Mouse (Mus musculus) CH12.LX (cell line): ENCODE data around the gene Nrm.

ENCODE experiments used
- CHD2 ChIP-seq: IDR thresholded peaks from 2 replicates; pipeline ENCODE4 v1.6.1; 2011; ENCODE audit warnings: low read length, improper control_type of control experiment
- CTCF ChIP-seq, 2 experiments: IDR thresholded peaks in 1 of 2; conservative IDR thresholded peaks in 1 of 2; 2 replicates each; pipeline ENCODE4 v1.5.1; 2011 to 2012; ENCODE audit warnings: low read depth in 2 of 2, low read length in 2 of 2, improper control_type of control experiment in 1 of 2, inconsistent platforms in 1 of 2, mild to moderate bottlenecking in 1 of 2, moderate library complexity in 1 of 2
- EP300 ChIP-seq: IDR thresholded peaks from 2 replicates; pipeline ENCODE4 v1.6.1; 2011; ENCODE audit warnings: low read length, improper control_type of control experiment
- HCFC1 ChIP-seq: IDR thresholded peaks from 2 replicates; pipeline ENCODE4 v1.6.1; 2012; ENCODE audit warnings: low read depth, mild to moderate bottlenecking, inconsistent platforms, low read length, improper control_type of control experiment
- MYC ChIP-seq: IDR thresholded peaks from 2 replicates; pipeline ENCODE4 v1.6.1; 2011; ENCODE audit warnings: low read depth, mild to moderate bottlenecking, improper control_type of control experiment, low read length
- NRF1 ChIP-seq: IDR thresholded peaks from 2 replicates; pipeline ENCODE4 v1.6.1; 2014; ENCODE audit warnings: low read depth, mild to moderate bottlenecking, inconsistent platforms, low read length, improper control_type of control experiment, moderate library complexity
- POLR2A ChIP-seq: IDR thresholded peaks from 2 replicates; pipeline ENCODE4 v1.6.1; 2011; ENCODE audit warnings: low read depth, mild to moderate bottlenecking, improper control_type of control experiment, low read length
- TCF12 ChIP-seq: IDR thresholded peaks from 2 replicates; pipeline ENCODE4 v1.6.1; 2014; ENCODE audit warnings: low read depth, mild to moderate bottlenecking, inconsistent platforms, low read length, improper control_type of control experiment
- USF1 ChIP-seq: IDR thresholded peaks from 2 replicates; pipeline ENCODE4 v1.6.1; 2014; ENCODE audit warnings: low read depth, mild to moderate bottlenecking, inconsistent platforms, low read length, improper control_type of control experiment
- USF2 ChIP-seq: conservative IDR thresholded peaks from 2 replicates; pipeline ENCODE4 v1.6.1; 2011; ENCODE audit warnings: low read depth, low read length, improper control_type of control experiment
- ZC3H11A ChIP-seq: IDR thresholded peaks from 2 replicates; pipeline ENCODE4 v1.6.1; 2012; ENCODE audit warnings: low read depth, mild to moderate bottlenecking, inconsistent platforms, low read length, improper control_type of control experiment
- ZKSCAN1 ChIP-seq: IDR thresholded peaks from 2 replicates; pipeline ENCODE4 v1.6.1; 2012; ENCODE audit warnings: low read depth, inconsistent platforms, low read length, improper control_type of control experiment, borderline replicate concordance

DNA sequence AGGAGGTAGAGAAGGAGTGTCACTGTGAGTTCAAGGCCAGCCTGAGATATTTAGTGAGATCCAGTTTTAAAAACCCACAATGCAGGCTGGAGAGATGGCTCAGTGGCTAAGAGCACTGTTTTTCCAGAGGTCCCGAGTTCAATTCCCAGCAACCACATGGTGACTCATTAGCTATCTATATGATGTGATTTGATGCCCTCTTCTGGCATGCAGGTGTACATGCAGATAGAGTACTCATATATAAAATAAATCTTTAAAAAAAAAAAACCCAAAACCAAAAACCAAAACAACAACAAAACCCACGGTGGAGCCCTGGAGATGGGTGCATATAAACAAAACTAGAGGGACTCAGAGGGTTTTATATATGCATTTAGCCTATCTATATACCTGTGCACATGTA is 46.5 kb downstream of the Nrm start:
- TF ChIP-seq HCFC1 (no peak), POLR2A (no peak), CTCF (conservative IDR thresholded peaks at IDR 0.05 in 1 of 2, IDR thresholded peaks at IDR 0.05 in 1 of 2; ENCODE audit: low read depth in 2 of 2, low read length in 2 of 2) (peak in 1 of 2 experiments; percentile 54; a peak in 2 of 4 replicates), ZKSCAN1 (no peak), CHD2 (no peak), USF1 (no peak), TCF12 (no peak), USF2 (no peak), NRF1 (no peak), MYC (peak; percentile 73), EP300 (no peak), ZC3H11A (no peak)
